Mouse (Mus musculus) embryonic fibroblast, embryonic 13.5 days (primary cell): ENCODE data around the gene Nbea.

Experiments
- CTCF ChIP-seq: IDR thresholded peaks from 2 replicates; pipeline ENCODE4 v1.5.1; 2011; ENCODE audit warnings: mild to moderate bottlenecking, control low read depth, low read length, moderate library complexity, borderline replicate concordance; ENCODE audit not compliant: insufficient read depth
- POLR2A ChIP-seq: IDR thresholded peaks from 2 replicates; pipeline ENCODE4 v1.6.1; 2011; ENCODE audit warnings: low read depth, mild to moderate bottlenecking, control low read depth, low read length, moderate library complexity

- no peak for TF ChIP-seq POLR2A
- no peak for TF ChIP-seq CTCF
Measured at GRCm38 (mm10) chr3:55587972-55588946, 595.2 kb downstream of the Nbea start.
